Mouse (Mus musculus) yolk sac, embryonic 10.5 days (tissue): ENCODE data around the gene Phf13.

Source experiments
- DNase-seq: peaks from one replicate; pipeline ENCODE4 v3.0.0-alpha.2; 2017; ENCODE audit warnings: low spot score

Phf13 gene

DNA sequence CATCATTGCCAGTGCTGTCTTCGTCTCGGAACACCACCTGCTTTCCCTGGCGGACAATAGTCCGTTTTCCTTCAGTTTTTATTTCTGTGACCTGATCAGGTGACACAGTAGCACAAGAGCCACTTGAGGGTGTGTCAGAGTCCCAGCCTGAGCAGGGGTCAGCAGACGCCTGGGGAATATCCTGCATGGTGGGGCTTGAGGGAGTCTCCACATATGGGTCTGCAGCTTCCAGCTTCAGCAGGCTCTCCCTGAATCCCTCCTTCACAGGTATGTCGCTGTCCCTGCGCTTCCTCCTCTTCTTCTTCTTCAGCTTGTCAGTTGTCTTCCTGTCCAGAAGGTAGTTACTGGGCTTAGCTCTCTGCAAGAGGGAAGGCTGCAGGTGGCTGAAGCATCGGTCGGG is 4.0 kb downstream of the Phf13 start:
- DNase-seq = no peak

DNA sequence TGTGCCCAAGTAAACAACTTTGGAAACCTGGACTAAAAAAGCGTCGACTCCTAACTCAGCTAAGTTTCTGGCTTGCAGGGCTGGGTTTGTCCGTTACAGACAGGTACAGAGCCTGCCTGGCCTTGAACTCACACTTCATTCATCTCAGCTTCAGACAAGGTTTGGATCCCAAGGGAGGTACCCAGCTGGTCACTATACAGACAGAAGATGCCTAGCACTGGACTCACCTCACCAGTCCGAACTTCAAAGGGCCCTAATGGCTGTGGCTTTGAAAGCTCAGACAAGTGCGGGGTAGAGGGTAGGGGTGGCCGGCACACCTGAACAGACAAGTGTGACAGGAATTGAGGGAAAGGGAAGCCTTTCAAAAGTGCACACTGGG is 7.0 kb downstream of the Phf13 start:
- no peak for DNase-seq

DNA sequence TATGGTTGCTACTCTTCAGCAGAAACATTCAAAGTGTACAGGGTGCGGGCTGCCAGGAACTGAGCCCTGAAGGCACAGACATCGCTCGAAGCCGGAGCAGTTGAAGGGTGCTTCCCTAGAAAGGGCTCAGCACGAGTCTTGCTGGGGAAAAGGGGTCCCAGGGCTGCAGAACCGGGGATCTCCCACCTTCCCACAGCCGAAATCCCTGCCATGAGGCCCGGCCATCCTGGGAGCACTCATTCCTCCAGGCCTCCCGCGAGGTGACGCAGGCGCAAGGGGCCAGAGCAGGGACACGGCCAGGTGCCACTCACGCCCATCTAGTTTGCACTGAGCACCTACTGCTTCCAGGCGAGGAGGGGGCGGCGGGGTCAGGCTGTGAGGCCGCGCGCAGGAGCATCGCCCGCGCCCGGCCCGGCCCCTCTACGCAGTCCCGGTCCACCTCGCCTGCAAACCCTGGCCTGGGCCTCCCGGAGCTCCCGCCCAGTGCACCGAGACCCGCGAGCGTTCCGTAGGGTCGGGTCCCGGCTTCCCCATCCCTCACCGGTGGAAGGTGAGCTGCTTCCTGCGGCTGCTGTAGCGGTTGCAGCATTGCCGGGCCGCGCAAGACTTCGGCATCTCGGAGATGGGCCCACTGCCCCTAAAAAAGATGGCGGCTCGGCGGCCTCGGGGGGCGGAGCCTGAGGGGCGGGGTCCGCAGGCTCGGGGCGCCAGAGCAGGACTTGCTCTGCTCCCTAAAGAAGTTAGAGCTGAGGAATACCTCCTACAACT is 7.5 kb downstream of the Phf13 start, which contains the start of gene Thap3:
Thap3 (minus strand) TSS at position 656 of the 768 bp plus-strand sequence.
- DNase-seq = peak; percentile 85

DNA sequence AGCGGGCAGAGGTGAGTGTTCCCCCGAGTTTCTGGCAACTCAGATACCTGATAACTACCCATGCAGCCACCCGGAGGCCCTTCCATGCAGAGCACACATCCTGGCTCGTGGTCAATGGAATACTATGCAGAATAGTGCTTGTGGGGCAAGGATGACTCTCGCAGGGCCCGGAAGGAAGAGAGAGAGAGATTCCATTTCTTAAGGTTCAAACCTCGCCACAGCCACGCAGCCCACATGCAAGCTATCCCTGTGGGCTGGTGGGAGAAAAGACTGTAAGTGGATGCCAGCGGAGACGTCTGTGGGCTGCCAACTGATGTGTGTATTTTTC is 8.1 kb downstream of the Phf13 start:
- no peak for DNase-seq

DNA sequence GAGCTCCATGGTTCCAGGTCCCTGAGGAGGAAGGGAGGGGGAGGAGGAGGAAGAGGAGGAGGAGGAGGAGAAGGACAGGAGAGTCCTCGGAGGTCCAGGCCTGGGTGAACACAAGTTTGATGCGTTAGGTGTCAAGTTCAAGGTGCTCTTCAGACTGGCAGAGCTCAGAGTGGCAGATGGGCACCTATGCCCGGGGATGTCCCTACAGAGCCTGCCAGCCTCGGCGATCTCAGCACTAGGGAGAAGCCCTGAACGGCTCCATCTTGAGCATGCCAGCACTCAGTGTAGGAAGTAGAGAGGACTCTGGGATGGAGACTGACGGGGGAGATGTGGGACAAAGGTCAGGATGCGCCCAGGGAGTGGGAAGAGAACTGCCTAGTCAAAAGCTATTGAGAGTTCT is 9.4 kb downstream of the Phf13 start:
- peak; percentile 56 for DNase-seq

DNA sequence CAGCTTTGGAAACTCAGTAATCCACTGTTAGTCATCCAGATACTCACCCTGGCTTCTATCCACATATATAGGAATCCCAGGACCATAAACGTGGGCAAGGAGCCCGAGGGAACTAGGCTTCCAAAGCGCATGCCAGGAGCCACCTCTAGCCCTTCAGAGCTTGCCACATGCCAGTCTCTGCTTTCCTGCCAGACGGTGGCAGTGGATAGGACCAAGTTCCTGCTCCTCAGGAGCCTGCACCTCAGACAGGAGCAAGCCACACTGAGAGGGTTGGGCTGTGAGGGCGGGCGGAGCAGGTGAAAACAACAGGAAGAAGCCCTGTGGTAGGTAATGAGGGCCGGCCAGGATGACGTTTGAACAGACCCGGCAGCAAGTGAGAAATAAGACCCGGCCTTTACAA is 10.2 kb downstream of the Phf13 start:
- DNase-seq = no peak

DNA sequence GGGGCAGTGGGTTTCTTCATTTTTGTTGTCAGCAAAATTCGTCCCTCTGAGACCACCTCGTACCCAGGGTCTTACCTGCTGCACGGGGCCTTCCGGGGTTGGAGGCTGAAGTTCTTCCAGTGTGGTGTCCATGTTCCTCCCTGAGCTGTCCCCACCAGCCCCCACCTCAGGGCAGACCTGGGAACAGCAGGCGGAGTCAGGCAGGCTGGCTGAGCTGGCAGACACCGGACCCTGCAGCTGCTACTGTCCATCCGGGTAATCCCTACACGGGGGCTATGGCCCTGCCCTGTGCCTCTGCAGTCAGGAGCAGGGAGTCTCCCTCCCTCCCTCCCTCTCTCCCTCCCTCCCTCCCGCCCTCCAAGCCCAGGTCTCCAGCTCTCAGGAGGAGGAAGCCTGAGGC is 12.5 kb downstream of the Phf13 start:
- DNase-seq = no peak

DNA sequence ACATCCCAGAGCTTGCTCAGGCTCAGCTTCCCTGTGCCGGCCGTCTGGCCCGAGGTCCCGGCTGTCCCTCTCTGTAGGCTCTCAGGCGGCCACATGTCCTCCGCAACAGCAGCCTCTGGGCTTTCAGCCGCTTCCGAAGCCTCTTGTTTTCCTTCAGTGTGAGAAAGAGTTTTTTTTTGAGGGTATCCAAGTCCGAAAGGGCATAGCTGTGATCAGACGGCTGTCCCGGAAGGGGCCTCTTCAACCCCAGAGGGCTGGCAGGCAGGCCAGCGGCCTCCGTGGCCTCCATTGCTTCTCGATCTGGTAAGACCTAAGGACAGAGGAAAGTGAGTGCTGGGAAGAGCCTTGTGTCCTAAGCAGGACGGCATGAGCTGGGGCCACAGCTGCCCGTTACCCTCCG is 13.0 kb downstream of the Phf13 start:
- DNase-seq = no peak

DNA sequence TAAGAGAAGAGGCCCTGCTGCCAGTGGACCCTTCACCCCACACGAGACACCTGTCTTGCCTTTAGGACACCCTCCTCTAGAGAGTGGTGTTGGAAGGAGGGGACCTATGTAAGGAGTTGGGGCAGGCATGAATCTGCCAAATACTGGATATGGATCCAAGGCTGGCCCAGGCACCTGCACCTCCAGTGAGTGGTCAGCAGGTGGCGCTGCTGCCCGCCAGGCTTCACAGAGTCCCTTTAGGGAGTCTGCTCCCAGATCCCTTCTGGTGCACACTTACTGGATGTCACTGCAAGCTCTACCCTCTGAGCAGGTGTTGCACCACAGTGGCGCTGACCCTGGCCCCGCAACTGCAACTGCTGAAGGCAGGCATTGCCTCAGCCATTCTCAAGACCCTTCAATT is 14.7 kb downstream of the Phf13 start:
- DNase-seq = no peak

DNA sequence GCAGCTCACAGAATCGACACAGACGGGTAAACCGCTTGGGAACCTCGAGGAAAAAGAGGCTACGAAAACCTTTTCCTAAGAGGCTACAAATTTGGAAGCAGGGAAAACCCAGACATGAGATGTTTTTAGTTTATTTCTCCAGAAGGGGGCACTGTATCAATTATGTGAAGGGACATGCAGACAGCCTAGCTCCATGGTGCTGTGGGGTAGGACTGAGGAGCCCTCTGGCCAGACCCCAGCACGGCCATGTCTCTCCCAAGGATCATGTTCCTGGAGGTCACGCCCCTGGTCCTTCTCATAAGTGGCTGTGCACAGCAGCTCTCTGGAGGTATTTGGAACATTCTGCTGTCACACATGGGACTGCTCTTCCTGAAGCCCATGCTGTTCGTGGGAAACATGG is 15.4 kb downstream of the Phf13 start:
- no peak for DNase-seq

DNA sequence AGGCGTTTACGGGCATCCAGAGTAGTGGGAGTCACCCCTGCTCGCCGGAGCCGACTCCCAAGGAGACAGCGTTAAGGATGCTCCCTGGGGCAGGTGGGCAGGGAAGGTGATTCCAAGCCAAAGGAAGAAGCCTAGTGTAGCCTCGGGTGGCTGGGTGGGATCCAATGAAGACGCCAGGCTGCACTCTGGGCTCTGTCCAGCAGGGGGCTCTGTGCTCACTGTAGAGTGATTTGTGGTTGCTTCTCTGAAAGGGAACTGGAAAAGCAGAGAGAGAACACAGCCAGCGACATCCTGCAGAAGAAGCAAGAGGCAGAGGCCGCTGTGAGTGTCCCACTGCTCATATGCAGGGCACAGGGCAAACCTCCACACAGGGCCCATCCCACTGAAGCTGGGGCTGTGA is 18.3 kb downstream of the Phf13 start:
- DNase-seq = peak; percentile 58

DNA sequence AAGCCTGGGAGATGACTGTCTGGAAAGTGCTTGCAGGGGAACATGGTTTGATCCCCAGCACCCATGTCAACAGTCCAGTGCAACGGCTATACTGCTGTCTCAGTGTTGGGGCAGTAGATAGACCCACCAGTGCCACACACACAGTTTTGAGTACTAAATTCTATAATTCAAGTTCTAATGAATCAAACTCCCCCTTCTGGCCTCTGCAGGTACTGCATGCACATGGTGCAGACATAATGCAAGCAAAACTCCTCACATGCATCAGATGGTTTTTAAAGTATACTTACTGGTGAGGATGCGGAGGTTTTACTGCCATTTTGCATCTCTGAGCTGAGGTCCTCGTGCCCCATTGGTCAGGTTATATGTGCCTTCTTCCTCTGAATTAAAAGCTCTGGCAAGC is 20.6 kb downstream of the Phf13 start:
- DNase-seq = no peak

DNA sequence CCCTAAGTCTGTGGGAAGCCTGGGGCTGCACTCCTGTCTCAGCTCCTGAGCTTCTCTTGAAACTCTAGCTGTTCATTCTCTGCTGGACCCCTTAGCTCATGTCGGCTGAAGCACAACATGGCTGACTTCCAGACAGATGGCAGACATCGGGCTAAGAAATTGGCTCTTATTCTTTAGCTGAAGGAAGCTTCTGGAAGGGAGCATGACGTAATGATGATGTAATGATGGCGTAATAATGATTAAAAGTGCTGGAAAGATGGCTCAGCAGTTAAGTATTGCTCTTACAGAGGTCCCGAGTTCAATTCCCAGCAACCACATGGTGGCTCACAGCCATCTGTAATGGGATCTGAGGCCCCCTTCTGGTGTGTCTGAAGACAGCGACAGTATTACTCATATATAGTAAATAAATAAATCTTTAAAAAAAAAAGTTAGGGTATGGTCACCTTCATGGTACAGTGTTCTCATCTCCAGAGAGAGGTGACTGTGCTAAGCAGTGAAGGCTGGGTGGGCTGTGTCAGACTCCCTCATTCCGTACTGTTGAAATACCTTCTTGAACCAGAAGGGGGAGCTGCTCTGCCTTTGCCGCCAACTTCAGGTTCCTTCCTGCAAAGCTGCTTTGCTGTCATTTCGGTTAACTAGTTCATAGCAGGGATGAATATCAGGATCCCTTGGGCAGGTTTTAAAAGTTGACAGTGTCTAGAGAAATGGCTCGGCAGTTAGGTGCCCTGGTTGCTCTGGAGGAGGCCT is 23.7 kb downstream of the Phf13 start:
- DNase-seq = no peak

DNA sequence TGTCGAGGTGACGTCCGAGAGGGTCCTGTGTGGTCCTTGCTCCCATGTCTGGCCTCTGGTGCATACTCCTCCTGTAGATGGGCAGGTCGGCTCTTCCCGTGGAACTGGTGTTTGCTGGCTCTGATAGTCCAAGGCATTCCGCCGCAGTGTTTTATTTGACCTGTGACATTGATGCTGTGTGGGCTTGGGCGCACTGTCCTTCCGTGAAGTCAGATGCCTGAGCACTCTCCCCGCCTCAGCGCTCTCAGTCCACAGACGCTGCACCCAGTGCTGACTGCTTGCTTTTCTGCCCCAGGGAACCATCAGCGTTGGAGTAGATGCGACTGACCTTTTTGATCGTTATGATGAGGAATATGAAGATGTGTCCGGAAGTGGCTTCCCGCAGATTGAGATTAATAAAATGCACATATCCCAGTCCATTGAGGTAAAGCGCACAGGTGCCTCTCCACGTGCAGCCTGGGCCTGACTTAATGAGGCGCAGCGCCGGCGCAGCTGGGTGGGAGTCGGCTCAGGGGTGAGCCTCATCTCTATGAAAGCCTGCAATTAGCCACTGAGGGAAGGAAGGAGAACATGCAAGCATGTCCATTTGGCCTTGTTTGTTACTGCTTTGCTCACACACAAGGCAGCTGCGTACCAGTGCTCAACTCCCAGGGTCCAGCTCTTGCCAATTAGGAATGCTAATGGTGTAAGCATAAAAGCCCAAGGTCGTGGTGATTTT is 27.7 kb downstream of the Phf13 start:
- no peak for DNase-seq

DNA sequence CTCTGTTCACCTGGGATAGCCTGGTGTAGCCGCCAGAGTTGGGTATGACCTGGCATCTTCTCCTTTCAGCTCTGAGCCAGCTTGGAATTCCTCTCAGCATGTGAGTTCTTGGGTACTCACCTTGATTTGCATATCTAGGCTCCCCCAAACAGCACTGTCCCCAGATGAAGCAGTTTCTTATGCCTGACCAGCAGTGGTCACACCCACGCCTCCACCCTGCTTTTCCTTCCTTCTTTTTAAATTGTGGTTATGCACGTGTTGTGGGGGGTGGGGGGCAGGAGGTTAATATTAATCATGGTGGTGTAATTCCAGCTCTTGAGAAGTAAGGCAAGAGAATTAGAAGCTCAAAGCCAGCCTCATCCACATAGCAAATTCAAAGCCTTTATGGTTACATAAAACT is 33.2 kb downstream of the Phf13 start:
- no peak for DNase-seq

DNA sequence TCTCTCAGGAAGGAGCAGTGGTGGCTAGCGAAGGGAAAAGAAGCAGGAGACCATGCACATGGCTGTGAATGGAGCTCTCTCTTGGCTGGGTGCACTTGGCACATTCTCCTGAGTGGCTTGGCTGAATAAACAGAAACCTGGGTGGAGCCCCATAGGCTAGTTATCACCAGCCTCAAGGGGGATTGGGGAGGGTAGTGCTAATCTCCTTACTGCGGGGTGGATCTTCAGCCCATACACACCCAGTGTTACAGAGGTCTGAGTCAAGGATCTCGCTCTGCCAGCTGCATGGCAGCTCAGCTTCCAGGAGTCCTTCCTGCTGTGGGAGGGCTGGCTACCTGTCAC is 35.6 kb downstream of the Phf13 start:
- DNase-seq = peak; percentile 32

DNA sequence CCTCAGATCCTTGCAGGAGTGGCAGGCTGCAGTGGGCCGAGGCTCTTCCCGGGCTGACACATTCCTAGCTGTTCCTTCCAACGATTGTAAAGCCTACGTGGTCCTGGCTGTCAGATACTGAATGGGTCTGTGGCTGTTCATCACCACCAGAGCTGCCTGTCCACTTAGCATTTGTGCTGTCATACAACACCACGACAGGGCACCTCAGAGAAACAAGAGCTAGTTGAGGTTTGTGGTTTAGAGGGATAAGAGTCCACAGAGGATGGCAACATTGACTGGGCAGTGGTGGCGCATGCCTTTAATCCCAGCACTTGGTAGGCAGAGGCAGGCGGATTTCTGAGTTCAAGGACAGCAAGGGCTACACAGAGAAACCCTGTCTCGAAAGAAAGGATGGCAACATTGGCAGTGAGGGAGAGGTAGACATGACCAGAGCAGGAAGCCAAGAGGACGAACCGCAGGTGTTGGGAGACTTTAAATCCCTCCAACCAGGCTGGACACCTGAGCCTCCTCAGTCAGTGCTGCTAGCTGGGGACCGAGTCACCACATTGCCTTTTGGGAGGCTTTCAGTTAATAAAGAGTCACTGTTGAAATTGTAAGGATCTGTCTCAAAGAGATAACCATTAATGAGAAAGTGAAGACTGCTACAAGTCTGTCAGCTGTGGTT is 36.1 kb downstream of the Phf13 start:
- no peak for DNase-seq

DNA sequence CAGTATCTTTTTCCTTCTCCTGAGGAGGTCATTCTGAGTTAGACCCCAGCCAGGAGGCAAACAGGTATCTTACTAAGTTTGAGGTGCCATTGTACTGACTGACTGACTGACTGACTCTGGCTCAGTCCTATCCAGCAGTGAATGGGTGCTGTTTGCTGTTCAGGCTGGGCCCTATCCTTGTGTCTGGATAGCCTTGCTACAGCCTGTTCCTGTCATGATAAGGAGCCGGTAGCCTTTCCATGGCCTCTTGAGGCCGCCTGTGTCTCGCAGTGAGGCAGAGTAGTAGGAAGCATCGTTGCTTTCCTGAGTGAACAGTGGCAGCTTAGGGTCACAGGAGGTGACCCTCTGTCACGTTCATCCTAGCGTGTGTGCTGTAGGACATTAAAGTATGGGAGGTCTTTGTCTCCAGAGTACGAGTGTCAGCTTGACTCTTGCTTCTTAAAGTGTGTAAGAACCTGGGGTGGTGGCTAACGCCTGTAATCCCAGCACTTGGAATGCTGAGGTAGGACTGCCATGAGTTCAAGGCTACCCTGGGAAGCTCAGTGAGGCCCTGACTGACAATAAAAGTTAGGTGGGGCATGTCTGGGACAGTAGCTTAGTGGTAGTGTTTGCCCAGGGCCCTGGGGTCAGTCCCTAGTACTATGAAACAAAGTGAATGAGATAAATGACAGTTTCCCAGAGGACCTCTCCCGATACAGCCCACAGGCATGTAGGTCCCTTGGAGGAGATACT is 38.3 kb downstream of the Phf13 start:
- no peak for DNase-seq

DNA sequence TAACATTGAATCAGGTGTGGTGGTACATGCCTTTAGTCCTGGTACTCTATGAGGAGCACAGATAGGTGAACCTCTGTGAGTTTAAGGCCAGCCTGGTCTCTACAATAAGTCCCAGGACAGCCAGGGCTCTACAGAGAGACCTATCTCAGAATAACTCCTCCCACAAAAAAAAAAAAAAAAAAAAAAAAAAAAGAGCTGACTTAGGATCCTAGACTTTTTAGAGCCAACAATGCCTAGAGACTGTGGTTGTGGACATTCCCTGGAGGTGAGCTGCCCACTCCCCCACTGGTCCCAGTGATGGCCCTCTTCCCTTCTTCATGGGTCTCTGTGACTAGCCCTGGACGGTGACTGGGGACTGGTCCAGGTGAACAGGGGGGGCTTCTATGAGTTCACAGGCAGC is 40.3 kb downstream of the Phf13 start:
- DNase-seq = no peak

DNA sequence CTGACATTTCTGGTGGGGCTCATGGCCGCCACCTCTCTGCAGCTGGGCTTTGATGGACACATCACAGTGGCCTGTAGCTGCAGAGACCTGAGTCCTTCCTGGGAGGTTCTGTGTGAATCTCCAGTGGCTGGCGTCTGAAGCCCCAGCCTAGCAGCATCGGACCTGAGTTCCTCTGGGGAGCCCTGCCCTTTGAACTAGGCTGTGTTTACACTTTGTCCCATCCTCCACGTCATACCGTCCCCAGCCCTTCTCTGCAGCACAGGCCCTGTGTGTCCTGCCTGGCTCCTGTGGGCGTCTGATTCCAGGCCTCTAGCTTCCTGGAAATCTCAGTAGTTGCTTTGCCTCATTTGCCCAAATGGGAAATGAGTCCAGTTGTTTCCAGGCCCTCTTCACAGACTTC is 42.8 kb downstream of the Phf13 start:
- DNase-seq = peak; percentile 86

DNA sequence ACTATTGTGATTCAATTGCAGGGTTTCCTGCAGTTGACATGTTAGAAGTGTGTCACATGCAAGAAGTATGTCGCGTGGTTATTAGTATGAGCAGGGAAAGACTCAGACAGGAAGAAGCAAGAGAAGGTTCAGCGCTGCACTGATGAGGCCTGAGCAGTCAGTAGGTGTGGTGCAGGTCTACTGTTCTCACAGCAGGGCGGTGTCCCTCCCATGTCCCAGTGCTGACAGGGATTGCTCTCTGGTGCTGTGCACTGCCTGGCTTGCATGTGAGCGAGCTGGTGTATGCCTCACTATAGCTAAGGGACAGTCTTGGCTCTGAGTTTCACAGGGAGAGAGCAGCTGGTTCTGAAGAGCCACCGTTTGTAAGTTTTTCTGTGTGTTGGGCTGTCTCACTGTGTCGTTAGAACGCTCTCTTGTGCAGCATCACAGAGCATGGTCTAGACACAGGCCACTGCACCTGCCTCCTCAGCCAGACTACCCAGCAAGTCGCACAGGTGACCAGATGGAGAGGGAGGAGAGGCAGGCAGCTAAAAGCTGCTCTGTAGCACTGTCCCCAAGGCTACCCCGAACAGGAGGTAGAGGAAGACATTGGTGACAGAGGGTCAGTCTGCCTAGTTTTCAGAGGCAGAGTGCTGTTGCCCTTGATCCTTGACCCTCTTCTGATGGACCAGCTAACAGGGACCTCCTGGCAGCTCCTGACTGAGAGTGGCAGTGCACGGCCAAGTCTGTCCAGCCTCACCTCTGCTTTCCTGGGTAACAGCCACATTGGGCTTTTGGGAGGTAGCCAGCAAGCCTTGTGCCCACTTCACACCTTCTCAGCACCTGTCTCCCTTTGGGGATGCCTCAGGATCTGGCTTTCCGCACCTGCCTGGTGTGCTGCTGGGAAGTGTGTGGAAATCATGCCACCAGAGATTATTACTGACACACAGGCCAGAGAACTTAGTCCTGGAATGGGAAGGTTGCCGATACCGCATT is 47.3 kb downstream of the Phf13 start:
- no peak for DNase-seq
